In genomic region chr5:150664794-150665131, GRCm38 (mm10) we compare ENCODE assay signal across 8 mouse cellular contexts. TPM values are rescaled to one million over a fixed set of nuclear protein-coding genes. Genes with fewer than 3 reads are reported as not detected.
DNase-seq lines count a peak whose midpoint lies in the region; ATAC-seq and TF ChIP-seq lines count a peak whose summit lies in the region.

No protein-coding gene starts in this region.

- no peaks in the 10 kb centered on the region for H3K9me3 ChIP-seq in E14TG2a.4 (ENCODE audit: low read length)
- H3K9me3 ChIP-seq in forebrain, embryonic 15.5 days, result no peaks in the 10 kb centered on the region
- no peaks in the 10 kb centered on the region for H3K9me3 ChIP-seq in liver, embryonic 16.5 days (replicated peaks; ENCODE audit: control insufficient read depth, low read length)

- H3K4me2 ChIP-seq in forebrain, embryonic 15.5 days (replicated peaks), result peak overlapping the region; percentile 54
- H3K4me2 ChIP-seq in liver, embryonic 16.5 days (ENCODE audit: low read depth, low read length), result peak overlapping the region; percentile 75

- H3K36me3 ChIP-seq in E14TG2a.4 (ENCODE audit: insufficient read depth, low read length), result peaks cover 30% of the 10 kb centered on the region
- peaks cover 18% of the 10 kb centered on the region for H3K36me3 ChIP-seq in forebrain, embryonic 15.5 days
- H3K36me3 ChIP-seq in liver, embryonic 16.5 days (ENCODE audit: control insufficient read depth, insufficient read depth), result peaks cover 14% of the 10 kb centered on the region

- no peaks in the 10 kb centered on the region for H3K27me3 ChIP-seq in E14TG2a.4 (ENCODE audit: insufficient read depth, low read length)
- H3K27me3 ChIP-seq in forebrain, embryonic 15.5 days, result no peaks in the 10 kb centered on the region
- H3K27me3 ChIP-seq in liver, embryonic 16.5 days (ENCODE audit: control insufficient read depth, insufficient read depth, low read depth, low read length), result no peaks in the 10 kb centered on the region

- H3K4me1 ChIP-seq in E14TG2a.4 (replicated peaks; ENCODE audit: low read depth, low read length), result peaks cover 42% of the 10 kb centered on the region
- H3K4me1 ChIP-seq in forebrain, embryonic 15.5 days, result peaks cover 34% of the 10 kb centered on the region
- H3K4me1 ChIP-seq in liver, embryonic 16.5 days (ENCODE audit: control insufficient read depth, low read depth, low read length), result peaks cover 21% of the 10 kb centered on the region

- WGBS in forebrain, embryonic 15.5 days, result 1% methylated on average over 10 of the region's 10 CpGs
- WGBS in liver, embryonic 16.5 days (ENCODE audit: insufficient replicate concordance), result under 1% methylated on average over 10 of the region's 10 CpGs

- peak overlapping the region; percentile 100 for H3K4me3 ChIP-seq in gastrocnemius, adult 2 months
- H3K4me3 ChIP-seq in E14TG2a.4 (replicated peaks; ENCODE audit: low read length), result peak overlapping the region; percentile 99
- peak overlapping the region; percentile 99 for H3K4me3 ChIP-seq in forebrain, embryonic 15.5 days
- peak overlapping the region; percentile 97 for H3K4me3 ChIP-seq in liver, embryonic 16.5 days (ENCODE audit: low read depth, low read length)

- H3K27ac ChIP-seq in gastrocnemius, adult 2 months, result peak overlapping the region; percentile 94
- H3K27ac ChIP-seq in forebrain, embryonic 15.5 days (replicated peaks), result peak overlapping the region; percentile 93
- peak overlapping the region; percentile 96 for H3K27ac ChIP-seq in liver, embryonic 16.5 days (ENCODE audit: low read length)

- intact Hi-C loops in gastrocnemius, adult 2 months (cut with DNase I), result loop anchor here (5.0 to 10.0 kb wide), 2 partner anchors 142 to 220 kb away; partner anchors contain the start of gene Brca2
- intact Hi-C loops in left cerebral cortex, postnatal 10 days (cut with DNase I), result loop anchor here (2.0 to 10.0 kb wide), 3 partner anchors 142 to 500 kb away; partner anchors contain the start of gene Brca2

- H3K9ac ChIP-seq in forebrain, embryonic 15.5 days (replicated peaks), result peak overlapping the region; percentile 92
- H3K9ac ChIP-seq in liver, embryonic 16.5 days (ENCODE audit: low read depth, low read length), result peak overlapping the region; percentile 96

- no peak; the same call in 1 of the 2 replicates for ATAC-seq in forebrain, embryonic 15.5 days (replicated peaks)
- ATAC-seq in liver, embryonic 16.5 days (ENCODE audit: low read depth), result no peak

- TF ChIP-seq CTCF in gastrocnemius, adult 2 months (IDR thresholded peaks at IDR 0.05), result no peak
- no peak for TF ChIP-seq CTCF in E14TG2a.4 (conservative IDR thresholded peaks at IDR 0.05; ENCODE audit: low read length)

- DNase-seq in gastrocnemius, adult 2 months, result no peak
- DNase-seq in gastrocnemius, postnatal 10 days, result no peak
- DNase-seq in adrenal gland, postnatal 10 days, result no peak
- DNase-seq in left cerebral cortex, postnatal 10 days (ENCODE audit: extremely low spot score in 1 of 2, low spot score in 2 of 2), result no peak
- DNase-seq in cerebellum, adult 11 months, result no peak

RNA-seq across cellular contexts. Expression of gene N4bp2l2, which starts 1.2 kb away (rescaled TPM):
- total RNA-seq in gastrocnemius, adult 2 months (2021), result 10 to 100 TPM; 30.9 to 32.3 TPM
- 10 to 100 TPM; 29.0 to 42.2 TPM for total RNA-seq in gastrocnemius, postnatal 10 days (2021)
- polyA plus RNA-seq in forebrain, embryonic 15.5 days (2015; fragmentation: Nextera tagmentation; extraction: Ambion mirVana), result 26.6 and 30.2 TPM in 2 replicates
- polyA plus RNA-seq in liver, embryonic 16.5 days (2015; fragmentation: Nextera tagmentation; extraction: Ambion mirVana), result 17.1 and 17.4 TPM in 2 replicates
- total RNA-seq in adrenal gland, postnatal 10 days (2021), result 10 to 100 TPM; 72.4 to 81.4 TPM
- total RNA-seq in left cerebral cortex, postnatal 10 days (2021), result 10 to 100 TPM; 66.3 to 67.8 TPM

RNA-seq across cellular contexts. Expression of gene Pds5b, which starts 8.8 kb away (rescaled TPM):
- total RNA-seq in gastrocnemius, adult 2 months (2021), result 10 to 100 TPM; 20.8 to 23.0 TPM
- total RNA-seq in gastrocnemius, postnatal 10 days (2021), result 10 to 100 TPM; 23.6 to 31.9 TPM
- polyA plus RNA-seq in forebrain, embryonic 15.5 days (2015; fragmentation: Nextera tagmentation; extraction: Ambion mirVana), result 28.1 and 29.1 TPM in 2 replicates
- 8.5 and 9.2 TPM in 2 replicates for polyA plus RNA-seq in liver, embryonic 16.5 days (2015; fragmentation: Nextera tagmentation; extraction: Ambion mirVana)
- total RNA-seq in adrenal gland, postnatal 10 days (2021), result 10 to 100 TPM; 25.9 to 35.0 TPM
- 10 to 100 TPM; 72.6 to 73.5 TPM for total RNA-seq in left cerebral cortex, postnatal 10 days (2021)
